In genomic region chr4:105349316-105350207, GRCm38 (mm10) we compare ENCODE assay signal across 15 mouse cellular contexts.
"Had no signal": no experiment of that assay in that cellular context is flagged by ENCODE, and none has a peak within 500 bp of the region (broad histone marks: within the 10 kb centered on the region; RNA-seq: fewer than 3 reads in every experiment).

No protein-coding gene starts in this region.

- H3K4me2 ChIP-seq: limb, embryonic 13.5 days; liver, embryonic 12.5 days; lung, embryonic 14.5 days; neural tube, embryonic 13.5 days had no signal

- H3K27me3 ChIP-seq: limb, embryonic 13.5 days; liver, embryonic 12.5 days; neural tube, embryonic 13.5 days had no signal

- H3K36me3 ChIP-seq: limb, embryonic 13.5 days; liver, embryonic 12.5 days; midbrain, embryonic 10.5 days; neural tube, embryonic 13.5 days had no signal

- H3K27ac ChIP-seq: kidney, postnatal 0 days; limb, embryonic 13.5 days; liver, embryonic 12.5 days; midbrain, embryonic 10.5 days; neural tube, embryonic 13.5 days had no signal

- H3K9me3 ChIP-seq: limb, embryonic 13.5 days; liver, embryonic 12.5 days; midbrain, embryonic 10.5 days; neural tube, embryonic 13.5 days had no signal

- ATAC-seq: intestine, embryonic 16.5 days; liver, embryonic 12.5 days; midbrain, embryonic 16.5 days had no signal

- H3K9ac ChIP-seq: limb, embryonic 13.5 days; liver, embryonic 12.5 days; lung, embryonic 14.5 days; neural tube, embryonic 13.5 days had no signal

- DNase-seq: lung, embryonic 14.5 days; lung, postnatal 10 days; lung, postnatal 4 days; retina, postnatal 1 day; right cerebral cortex, postnatal 4 days; spleen, adult 18-20 months; thymus, adult 2 months; thymus, postnatal 25 days had no signal

- H3K4me1 ChIP-seq: liver, embryonic 12.5 days; midbrain, embryonic 10.5 days had no signal

- H3K4me3 ChIP-seq: limb, embryonic 13.5 days; liver, embryonic 12.5 days; midbrain, embryonic 10.5 days; neural tube, embryonic 13.5 days had no signal
